Mouse (Mus musculus): ENCODE measurements at regions not wholly inside any gene's neighbourhood (a gene's known extent, or its start where the extent isn't known, plus 50 kb on each side); places are given as distances from the start of the nearest gene placed in this dataset.
A peak's percentile ranks its signal among the peaks of the same experiment; 100 is the strongest.

GRCm38 (mm10) chr6:98178005-98178404 lies 164.5 kb downstream of the Gm765 start:
- DNase-seq (ENCODE audit: low spot score in 2 of 2) = no peak

- no peak for DNase-seq (ENCODE audit: low spot score in 2 of 2)
Observed at GRCm38 (mm10) chr6:98149043-98149813, 193.3 kb downstream of the Gm765 start.

DNA sequence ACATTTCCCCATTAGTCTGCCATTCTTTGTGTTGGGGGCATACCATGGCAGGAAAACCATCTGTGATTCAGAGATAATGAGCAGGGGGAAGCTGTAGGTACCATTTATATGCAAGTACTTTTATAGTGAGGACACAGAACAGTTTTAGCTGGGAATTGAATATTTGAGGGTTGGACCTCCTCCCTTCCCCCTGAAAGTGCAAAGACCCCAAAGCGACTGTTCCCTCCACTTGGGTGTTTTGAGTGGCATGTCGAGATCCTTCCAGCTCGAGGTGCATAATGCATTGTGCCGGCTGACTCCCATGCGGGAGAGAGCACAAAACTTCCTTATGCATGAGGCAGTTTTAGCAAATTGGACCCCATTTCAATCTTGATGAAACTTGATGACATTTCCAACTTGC lies 194.7 kb downstream of the Gm765 start:
- DNase-seq (ENCODE audit: low spot score in 2 of 2) = no peak

DNA sequence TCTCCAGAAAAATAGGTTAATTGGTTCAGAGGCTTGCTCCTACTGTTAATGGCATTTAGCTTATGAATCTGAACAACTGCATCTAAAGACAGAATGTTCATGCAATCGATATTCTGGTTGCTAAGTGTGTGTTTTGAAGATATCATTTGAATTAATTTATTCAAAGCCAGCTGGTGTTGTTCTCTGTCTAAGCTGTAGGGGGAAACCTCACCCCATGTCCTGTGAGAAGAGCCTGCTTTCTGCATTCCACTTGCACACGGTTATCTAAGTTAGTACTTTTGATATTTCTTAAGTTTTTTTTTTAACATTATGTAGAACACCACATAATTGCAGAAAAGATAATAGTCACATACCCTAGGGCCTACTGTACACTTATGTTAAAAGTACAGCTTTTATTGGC lies 209.6 kb downstream of the Gm765 start:
- DNase-seq (ENCODE audit: low spot score in 2 of 2) = no peak

- no peak for DNase-seq (ENCODE audit: low spot score in 2 of 2)
Observed at GRCm38 (mm10) chr6:98125434-98125833, 217.1 kb downstream of the Gm765 start.

GRCm38 (mm10) chr6:98118355-98119150 lies 224.0 kb downstream of the Gm765 start:
- DNase-seq (ENCODE audit: low spot score in 2 of 2) = no peak

- no peak for DNase-seq (ENCODE audit: low spot score in 2 of 2)
Observed at GRCm38 (mm10) chr6:98114327-98115134, 228.0 kb downstream of the Gm765 start.

DNA sequence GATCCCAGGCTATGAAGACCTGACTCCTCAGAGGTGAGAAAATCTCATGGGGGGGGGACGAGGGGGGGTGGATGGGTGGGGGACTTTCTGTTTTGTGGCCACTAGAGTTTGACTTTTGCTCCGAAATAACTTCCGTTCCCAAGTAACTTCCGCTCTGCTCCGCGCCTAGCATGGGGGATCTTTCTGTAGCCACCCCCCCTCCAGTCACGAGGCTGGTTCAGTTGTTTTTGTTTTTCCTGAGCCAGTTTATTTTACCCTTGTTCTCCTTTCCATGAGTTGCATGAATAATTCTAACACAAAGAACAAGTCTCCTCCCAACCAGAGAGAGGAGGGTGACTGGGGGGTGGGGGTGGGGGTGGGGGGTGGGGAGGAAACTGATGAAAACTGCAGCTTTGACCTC lies 228.8 kb downstream of the Gm765 start:
- no peak for DNase-seq (ENCODE audit: low spot score in 2 of 2)

GRCm38 (mm10) chr6:98112495-98113115 lies 229.9 kb downstream of the Gm765 start:
- DNase-seq (ENCODE audit: low spot score in 2 of 2) = no peak

DNA sequence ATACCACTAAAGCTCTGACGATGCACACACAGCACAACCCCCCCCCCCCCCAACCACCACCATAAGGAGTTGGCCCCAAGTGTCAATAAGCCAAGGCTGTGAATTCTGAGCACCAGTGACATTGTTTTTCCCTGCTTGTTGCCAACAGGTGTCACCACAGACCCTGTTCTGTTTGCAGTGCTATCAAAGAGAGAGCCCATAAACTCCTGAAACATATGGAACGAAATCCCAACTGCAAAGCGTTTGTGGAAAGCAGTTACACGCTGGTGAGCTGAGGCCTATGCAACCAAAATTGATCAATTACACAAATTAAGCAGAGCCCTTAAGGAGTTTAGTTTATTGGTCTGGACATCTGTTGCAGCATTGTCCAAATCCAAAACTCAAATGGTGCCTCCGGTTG lies 235.4 kb downstream of the Gm765 start:
- DNase-seq (ENCODE audit: low spot score in 2 of 2) = no peak

GRCm38 (mm10) chr6:98105280-98106090 lies 237.1 kb downstream of the Gm765 start:
- peak; percentile 57 to 63 for DNase-seq (ENCODE audit: low spot score in 2 of 2)

DNA sequence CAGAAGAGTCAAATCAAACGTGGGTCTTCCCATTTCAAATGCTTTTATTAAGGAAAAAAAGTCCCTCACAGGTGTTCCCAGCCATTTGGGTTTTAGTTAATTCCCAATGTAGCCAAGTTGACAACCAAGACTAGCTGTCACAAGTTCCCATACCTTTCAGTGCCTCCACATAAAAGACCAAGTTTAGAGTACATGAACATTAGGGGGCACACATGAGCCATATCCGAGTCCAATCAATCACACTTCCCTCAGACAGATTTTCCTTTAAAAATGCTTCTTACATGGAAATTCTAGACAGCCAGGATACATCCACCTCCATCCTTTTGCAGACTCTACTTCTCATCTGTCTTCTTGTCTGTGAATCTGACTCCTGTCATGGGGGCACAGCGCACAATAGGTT lies 238.1 kb downstream of the Gm765 start:
- no peak for DNase-seq (ENCODE audit: low spot score in 2 of 2)

GRCm38 (mm10) chr6:98101023-98101422 lies 241.5 kb downstream of the Gm765 start:
- no peak for DNase-seq (ENCODE audit: low spot score in 2 of 2)

GRCm38 (mm10) chr6:98099126-98099525 lies 243.4 kb downstream of the Gm765 start:
- no peak for DNase-seq (ENCODE audit: low spot score in 2 of 2)

DNA sequence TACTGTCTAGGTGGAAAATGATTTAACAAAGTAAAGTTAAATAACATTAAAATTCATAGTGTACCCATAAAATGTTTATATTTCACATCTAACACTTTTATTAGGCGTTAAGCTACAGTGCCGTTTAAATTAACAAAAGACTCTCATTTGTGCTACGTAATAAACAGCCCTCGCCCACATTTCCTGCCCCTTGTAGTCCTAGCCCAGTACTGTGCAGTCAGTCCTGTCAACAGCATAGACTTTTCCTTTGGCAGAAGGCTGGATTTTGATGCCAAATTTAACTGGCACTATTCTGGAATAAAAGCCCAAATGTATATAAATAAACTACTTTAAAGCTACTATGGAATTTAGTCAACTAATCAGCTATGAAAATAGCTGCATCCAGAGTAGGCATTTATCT lies 247.3 kb downstream of the Gm765 start:
- no peak for DNase-seq (ENCODE audit: low spot score in 2 of 2)

- DNase-seq (ENCODE audit: low spot score in 2 of 2) = no peak
Observed at GRCm38 (mm10) chr6:98089185-98089584, 253.4 kb downstream of the Gm765 start.

- DNase-seq (ENCODE audit: low spot score in 2 of 2) = no peak
Observed at GRCm38 (mm10) chr6:98080076-98080475, 262.5 kb downstream of the Gm765 start.

Data from urinary bladder, adult 18-20 months (tissue).